Mouse (Mus musculus) heart, postnatal 25 days (tissue): ENCODE measurements around the gene Ptcd3. TPM values are rescaled to one million over a fixed set of nuclear protein-coding genes. Genes with fewer than 3 reads are reported as not detected.
"Not testable (repeated sequence)": the region's sequence is repeated elsewhere in the genome, so short reads cannot be mapped to it uniquely, and the experiment has no call there.

ENCODE experiments used
- DNase-seq: peaks from one replicate; pipeline ENCODE4 v3.0.0; 2022; ENCODE audit warnings: low spot score
- intact Hi-C: fragments of 180-260 bp; cut with DNase I; formaldehyde crosslinking; loops from one replicate; pipeline ENCODE4 v1.15.1; 2025
- total RNA-seq, 2 experiments: library from RNA; stranded (reverse); gene quantifications; 2 replicates each; pipeline ENCODE4 v1.2.3; 2021

The Ptcd3 gene
- total RNA-seq, 2 experiments from 2014 or later, result 128 to 129 TPM

DNA sequence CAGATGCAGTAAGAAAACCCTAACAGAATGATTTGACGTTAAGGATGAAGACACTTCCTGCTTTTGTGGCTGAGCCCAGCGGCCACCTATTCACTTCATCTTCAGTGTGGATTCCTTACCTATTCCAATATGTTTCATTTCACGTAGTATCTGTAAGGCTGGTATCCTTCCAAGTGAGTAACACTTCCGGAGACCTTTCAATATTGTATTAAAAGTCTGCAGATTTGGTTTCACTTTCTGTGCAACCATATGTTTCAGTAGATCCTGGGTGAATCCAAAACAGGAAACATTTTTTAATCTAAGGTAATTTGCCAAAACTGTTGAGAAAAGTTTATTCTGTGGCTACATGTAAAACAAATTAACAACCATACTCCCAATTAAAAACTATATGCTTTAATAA lies 15.3 kb downstream of the Ptcd3 start:
- intact Hi-C loops, result no loop called here

DNA sequence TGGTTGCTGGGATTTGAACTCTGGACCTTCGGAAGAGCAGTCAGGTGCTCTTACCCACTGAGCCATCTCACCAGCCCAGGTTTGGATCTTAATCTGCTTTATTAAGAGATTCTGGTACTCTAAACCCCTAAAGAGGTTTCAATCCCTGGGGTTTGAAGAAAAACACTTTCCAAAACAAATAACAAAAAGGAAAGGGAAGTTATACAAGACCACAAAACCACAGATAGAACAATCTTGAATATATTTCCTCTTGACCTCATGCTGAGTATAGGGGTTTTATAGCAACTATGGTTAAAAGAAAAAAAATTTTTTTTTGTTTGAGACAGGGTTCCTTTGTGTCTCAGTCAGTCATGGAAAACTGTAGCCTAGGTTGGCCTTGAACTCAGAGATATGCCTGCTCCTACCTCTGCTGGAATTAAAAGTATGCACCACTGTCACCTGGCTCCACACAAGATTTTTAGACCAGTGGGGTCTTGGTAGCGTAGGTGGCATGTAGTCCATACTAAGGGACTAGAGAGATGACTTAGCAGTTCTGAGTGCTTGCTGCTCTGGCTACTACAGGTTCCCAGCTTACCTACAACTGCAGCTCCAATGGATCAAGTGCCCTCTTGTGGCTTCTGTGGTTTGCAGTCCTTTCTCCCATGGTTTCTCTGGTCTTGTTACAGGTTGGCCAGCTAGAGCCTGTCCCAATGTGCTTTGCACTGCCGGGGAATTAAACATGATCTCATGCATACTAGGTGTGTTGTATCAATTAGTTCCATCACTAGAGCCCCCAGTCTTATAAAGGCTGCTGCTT lies 30.4 kb downstream of the Ptcd3 start:
- intact Hi-C loops, result no loop called here
- DNase-seq, result no peak

More for the DNA sequence above, 15.3 kb downstream of the Ptcd3 start:
- no peak for DNase-seq

DNA sequence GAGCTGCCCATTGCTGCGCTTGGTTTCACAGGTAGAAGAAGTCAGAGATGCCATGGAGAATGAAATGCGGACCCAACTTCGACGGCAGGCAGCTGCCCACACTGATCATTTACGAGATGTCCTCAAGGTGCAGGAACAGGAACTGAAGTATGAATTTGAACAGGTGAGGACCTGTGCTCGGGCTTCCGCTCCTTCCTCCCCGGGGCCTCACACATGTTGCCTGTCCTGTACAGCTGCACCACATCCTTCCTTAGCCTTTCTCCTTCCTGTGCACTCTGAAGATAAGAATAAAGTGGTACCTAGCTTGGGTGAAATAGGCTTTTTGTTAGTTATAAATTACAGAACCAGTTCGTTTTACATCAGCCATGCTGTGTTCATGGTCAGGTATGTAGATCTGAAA lies 37.2 kb downstream of the Ptcd3 start:
- no peak for DNase-seq
- intact Hi-C loops, result no loop called here

DNA sequence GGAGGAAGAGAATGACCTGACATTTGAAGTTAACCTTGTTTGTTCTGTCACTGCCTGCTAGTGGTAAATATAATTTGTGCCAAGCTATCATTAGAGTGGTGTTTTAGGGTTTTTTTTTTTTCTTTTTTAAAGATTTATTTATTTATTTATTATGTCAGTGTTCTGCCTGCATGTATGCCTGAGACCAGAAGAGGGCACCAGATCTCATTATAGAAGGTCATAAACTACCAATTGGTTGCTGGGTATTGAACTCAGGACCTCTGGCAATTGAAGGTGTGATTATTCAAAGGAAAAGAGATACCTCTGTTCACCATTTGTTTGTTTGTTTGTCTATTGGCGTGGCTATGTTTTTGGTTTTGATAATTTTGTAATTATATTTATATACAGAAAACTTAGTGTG lies 39.7 kb downstream of the Ptcd3 start:
- intact Hi-C loops, result loop anchor here (5.0 kb wide), 1 partner anchor 298 kb away; no protein-coding TSS in a partner anchor

DNA sequence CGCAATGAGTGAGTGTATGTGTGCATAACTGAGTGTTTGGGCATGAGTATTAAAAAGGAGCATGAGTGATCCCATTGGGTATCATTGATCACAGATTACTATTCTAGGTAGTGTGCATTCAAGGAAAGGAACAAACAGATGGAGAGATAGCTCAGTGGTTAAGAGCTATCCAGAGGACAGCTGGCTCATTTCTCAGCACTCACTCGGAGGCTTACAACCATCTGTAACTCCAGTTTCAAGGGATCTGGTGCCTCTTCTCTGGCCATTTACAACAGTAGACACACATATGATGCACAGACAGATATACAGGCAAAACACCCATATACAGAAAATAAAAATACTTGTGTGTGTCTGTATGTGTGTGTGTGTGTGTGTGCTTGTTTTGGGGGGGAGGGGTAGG lies 40.8 kb downstream of the Ptcd3 start:
- intact Hi-C loops, result loop anchor here (5.0 kb wide), 1 partner anchor 300 kb away; no protein-coding TSS in a partner anchor
- no peak for DNase-seq

More for the DNA sequence above, 39.7 kb downstream of the Ptcd3 start:
- no peak for DNase-seq

DNA sequence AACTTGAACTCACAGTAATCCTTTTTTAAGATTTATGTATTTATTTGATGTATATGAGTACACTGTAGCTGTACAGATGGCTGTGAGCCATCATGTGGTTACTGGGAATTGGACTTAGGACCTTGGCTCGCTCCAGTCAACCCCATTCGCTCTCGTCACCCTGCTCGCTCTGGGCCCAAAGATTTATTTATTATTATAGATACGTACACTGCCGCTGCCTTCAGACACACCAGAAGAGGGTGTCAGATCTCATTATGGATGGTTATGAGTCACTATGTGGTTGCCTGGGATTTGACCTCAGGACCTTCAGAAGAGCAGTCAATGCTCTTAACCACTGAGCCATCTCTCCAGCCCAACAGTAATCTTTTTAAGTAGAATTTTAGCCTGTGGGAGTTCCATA lies 61.6 kb downstream of the Ptcd3 start:
- intact Hi-C loops, DNase-seq: not testable (repeated sequence)

DNA sequence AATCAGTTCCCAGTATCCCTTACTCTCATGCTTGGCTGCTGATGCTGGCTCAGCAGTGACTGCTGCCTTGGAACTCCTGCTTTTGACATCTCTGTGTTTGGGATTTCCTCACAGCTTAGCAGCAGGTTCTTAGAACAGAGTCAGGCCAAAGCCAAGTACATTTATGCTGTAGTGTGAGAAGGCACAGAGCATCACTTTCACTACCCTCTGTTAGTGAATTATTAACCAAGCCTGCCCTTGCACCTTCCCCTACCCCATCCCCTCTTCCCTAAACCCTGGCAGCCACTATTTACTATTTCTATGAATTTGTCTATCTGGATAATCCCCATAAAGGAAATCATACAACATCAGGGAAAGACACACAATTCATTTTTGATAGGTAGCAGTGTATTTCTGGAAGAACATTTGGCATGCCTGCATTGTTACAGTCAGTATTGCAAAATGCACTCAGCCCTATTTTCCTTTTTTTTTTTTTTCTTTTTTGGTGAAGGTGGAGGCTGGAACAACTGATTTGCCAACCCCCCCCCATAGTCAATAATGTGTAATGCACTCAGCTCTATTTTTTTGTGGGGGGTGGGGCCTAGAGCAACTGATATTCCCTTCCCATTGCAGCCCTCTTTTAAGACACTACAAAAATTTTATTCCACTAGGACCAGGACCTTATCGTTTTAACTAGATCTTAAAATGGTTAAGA lies 67.8 kb downstream of the Ptcd3 start:
- intact Hi-C loops, result no loop called here
- DNase-seq, result no peak

DNA sequence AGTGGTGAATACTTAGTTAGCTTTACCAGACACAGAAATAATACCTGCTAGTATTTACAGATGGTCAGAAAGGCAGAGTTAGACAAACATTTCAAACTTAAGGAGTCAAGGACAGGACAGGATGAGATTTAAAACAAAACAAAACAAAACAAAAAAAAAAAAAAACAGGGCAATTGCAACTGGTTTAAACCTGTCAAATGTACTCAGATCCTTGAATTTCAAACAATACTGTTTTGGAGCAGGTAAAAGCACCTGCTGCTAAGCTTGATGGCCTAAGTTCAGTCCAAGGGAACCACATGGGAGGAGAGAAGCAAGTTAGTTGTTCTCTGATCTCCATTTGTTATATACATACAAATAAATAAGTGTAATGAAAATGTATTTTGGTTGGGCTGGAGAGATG lies 68.7 kb downstream of the Ptcd3 start:
- no peak for DNase-seq
- intact Hi-C loops, result no loop called here

DNA sequence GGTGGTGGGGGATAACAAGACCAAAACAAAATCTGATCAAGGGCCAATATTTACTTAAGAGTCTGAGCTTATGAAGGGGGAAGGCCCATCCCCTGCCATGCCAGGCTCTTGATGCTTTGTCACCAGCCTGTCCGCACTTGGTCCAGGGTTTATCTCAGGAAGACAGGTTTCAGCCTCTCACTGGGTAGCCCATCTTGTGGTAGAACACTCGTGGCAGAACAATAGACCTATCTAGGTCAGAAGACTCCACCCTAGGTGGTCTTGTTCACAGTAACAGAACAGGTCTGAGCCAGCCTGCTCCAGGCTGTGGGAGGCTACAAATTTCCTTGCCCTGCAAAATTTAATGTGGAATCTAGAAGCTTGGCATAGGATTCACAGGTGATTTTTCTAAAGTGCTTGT lies 71.7 kb downstream of the Ptcd3 start:
- DNase-seq, result no peak
- intact Hi-C loops, result no loop called here

DNA sequence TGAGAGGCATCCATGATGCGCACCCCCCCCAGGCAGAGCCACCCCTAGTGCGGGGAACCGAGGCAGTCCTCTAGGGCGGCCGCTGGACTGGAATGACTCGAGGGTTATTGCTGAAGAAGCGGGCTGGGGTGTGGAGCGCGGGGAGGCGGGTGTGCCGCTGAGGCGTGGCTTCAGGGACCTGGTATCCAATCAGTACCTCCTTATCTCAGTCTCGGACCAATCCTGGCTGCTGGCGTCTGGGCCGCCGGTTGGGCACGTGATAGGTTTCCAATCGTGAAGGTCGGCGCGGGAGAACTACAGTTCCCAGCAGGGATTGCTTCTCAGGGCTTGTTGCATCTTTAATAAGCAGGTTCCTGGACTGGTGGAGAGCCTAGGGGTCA lies 77.0 kb downstream of the Ptcd3 start:
- peak; percentile 94 for DNase-seq
- intact Hi-C loops, result loop anchor here (5.0 kb wide), 1 partner anchor 199 kb away; the partner anchor contains the start of gene Kdm3a

DNA sequence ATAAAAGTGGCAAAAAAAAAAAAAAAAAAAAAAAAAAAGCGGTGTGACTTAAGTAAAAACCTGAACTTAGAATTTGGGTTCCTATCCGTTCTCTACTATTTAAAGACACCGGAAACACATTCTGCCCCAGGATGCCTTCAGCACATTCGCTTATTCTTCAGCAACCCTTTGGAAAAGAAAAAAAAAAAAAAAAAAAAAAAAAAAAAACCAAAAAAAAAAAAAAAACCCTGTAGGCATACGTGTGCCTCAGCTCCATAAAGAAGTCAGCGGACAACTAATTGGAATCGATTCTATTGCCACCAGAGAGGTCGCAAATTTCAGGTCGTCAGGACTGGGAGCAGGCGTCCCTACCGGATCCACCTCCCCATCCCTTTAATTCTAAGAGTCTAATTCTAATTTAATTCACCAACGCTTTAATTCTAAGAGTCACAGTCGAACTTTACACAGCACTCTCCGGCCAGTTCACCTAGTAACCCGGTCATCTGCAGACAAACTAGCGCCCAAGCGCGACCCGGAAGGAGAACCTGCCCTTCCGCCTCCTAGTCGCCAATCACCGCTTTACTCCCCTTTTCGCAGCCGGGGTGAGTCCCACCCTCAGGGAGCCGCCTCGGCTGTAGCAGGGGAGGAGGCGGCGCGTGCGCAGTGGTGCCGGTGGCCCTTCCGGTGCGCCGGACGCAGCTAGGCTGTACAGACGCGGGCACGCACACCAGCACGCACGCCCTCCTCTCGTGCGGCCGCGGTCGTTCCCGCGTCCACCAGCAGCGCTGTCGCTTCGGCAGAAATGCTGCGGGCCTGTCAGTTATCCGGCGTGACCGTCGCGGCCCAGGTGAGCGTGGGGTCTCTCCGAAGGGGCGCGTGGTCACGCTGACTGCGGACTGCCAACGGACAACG lies 77.6 kb downstream of the Ptcd3 start, which contains the start of gene Immt:
Immt (plus strand) TSS at position 642 of the 891 bp plus-strand sequence.
- intact Hi-C loops, result loop anchor here (5.0 kb wide), 1 partner anchor 199 kb away; the partner anchor contains the start of gene Kdm3a

More for the DNA sequence above, 77.6 kb downstream of the Ptcd3 start, which contains the start of gene Immt:
- peak; percentile 95 for DNase-seq

Other genes starting within 250 kb of the Ptcd3 start
- gene Reep1, start 201.2 kb downstream of the Ptcd3 start, total RNA-seq, result 10 to 100 TPM; 15.0 to 16.6 TPM
- 10 to 100 TPM; 54.6 to 58.2 TPM for gene Mrpl35, start 81.8 kb downstream of the Ptcd3 start, total RNA-seq
- 100 to 1,000 TPM; 613 to 617 TPM for gene Immt, start 77.4 kb downstream of the Ptcd3 start, total RNA-seq
- gene Polr1a, start 303 bp upstream of the Ptcd3 start, total RNA-seq, result 10 to 100 TPM; 41.9 TPM
- gene St3gal5, start 188.8 kb upstream of the Ptcd3 start, total RNA-seq, result 10 to 100 TPM; 56.3 to 58.1 TPM